In the genomic region with DNA sequence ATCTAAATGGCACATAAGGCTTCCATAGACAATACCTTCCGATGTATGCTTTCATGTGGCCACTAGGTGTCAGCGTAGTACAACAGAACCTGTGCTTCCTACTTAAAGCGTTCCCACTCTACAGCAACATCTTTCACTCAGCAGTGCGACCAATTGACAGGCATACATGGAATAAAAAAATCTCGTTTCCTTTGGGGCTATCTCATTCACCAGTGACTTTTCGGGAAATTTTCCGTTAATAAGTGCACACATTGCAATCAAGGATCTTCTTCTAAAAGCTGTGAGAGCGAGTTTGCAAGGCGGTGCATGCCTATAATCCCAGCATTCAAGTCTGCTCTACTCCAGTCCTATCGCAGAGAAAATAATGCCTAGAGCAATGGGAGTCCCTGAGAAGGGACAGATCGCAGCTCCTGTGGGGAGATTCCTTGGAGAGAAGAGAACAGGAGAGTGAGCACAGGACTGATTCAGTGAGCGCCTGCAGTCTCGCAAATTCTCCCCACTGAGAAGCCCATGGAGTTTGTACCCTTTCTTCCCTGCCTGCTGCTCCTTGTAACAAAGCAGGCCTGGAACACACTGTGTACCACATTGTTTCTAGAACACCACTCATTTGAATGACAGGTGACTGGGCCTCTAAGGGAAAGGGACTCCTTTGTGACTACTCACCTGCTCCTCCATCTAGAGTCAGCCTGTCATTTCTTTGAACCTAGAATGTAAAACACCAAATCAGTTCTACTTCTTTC, we compare ENCODE assay signal across 8 mouse cellular contexts.
DNase-seq lines count a peak whose midpoint lies in the region; ATAC-seq and TF ChIP-seq lines count a peak whose summit lies in the region.

No protein-coding gene starts in this region.

- intact Hi-C loops in heart, postnatal 14 days (cut with DNase I) = loop anchor here (1.0 to 5.0 kb wide), 4 partner anchors 155 to 655 kb away; no protein-coding TSS in a partner anchor

- H3K4me3 ChIP-seq in MEL (ENCODE audit: control insufficient read depth in 1 of 2, insufficient read depth in 1 of 2, low read depth in 2 of 2, low read length in 2 of 2) = no peak overlapping the region
- no peak overlapping the region for H3K4me3 ChIP-seq in lung, embryonic 14.5 days (ENCODE audit: low read depth, low read length)

- peak; percentile 98 for TF ChIP-seq RAD21 in MEL (IDR thresholded peaks at IDR 0.05; ENCODE audit: low read depth, low read length)

- no peak overlapping the region for H3K27ac ChIP-seq in MEL (ENCODE audit: control insufficient read depth, low read depth, low read length)
- H3K27ac ChIP-seq in lung, embryonic 14.5 days (ENCODE audit: low read depth) = no peak overlapping the region

- WGBS in lung, embryonic 14.5 days = 25% methylated on average over 13 of the region's 13 CpGs

- peak; percentile 65 to 96 (median 76) for TF ChIP-seq CTCF in MEL (IDR thresholded peaks at IDR 0.05 in 2 of 3, conservative IDR thresholded peaks at IDR 0.05 in 1 of 3; ENCODE audit: control insufficient read depth in 1 of 3, insufficient read depth in 1 of 3, low read depth in 2 of 3, low read length in 3 of 3, poor library complexity in 1 of 3, severe bottlenecking in 1 of 3)
- peak; percentile 93 for TF ChIP-seq CTCF in lung, embryonic 14.5 days (IDR thresholded peaks at IDR 0.05; ENCODE audit: low read depth)

- no peak overlapping the region; the same call in 1 of the 2 replicates for H3K4me2 ChIP-seq in lung, embryonic 14.5 days

- H3K9ac ChIP-seq in MEL (ENCODE audit: control insufficient read depth, low read depth, low read length, poor library complexity, severe bottlenecking) = no peak overlapping the region
- no peak overlapping the region for H3K9ac ChIP-seq in lung, embryonic 14.5 days

- H3K9me3 ChIP-seq in MEL (replicated peaks; ENCODE audit: insufficient read depth, low read length) = no peaks in the 10 kb centered on the region
- H3K9me3 ChIP-seq in lung, embryonic 14.5 days (ENCODE audit: low read depth, low read length) = no peaks in the 10 kb centered on the region

- ATAC-seq in lung, embryonic 14.5 days (ENCODE audit: insufficient read depth) = peak; percentile 87

- no peaks in the 10 kb centered on the region; a peak in 2 of 4 replicates for H3K27me3 ChIP-seq in MEL (ENCODE audit: control insufficient read depth in 1 of 2, insufficient read depth in 2 of 2, low read length in 2 of 2)
- no peaks in the 10 kb centered on the region for H3K27me3 ChIP-seq in lung, embryonic 14.5 days (ENCODE audit: insufficient read depth, low read length)

- TF ChIP-seq POLR2A in MEL (IDR thresholded peaks at IDR 0.05; ENCODE audit: control insufficient read depth in 1 of 2, insufficient read depth in 1 of 2, low read depth in 1 of 2, low read length in 2 of 2, poor library complexity in 1 of 2) = no peak

- H3K4me1 ChIP-seq in MEL (ENCODE audit: control insufficient read depth in 1 of 2, insufficient read depth in 2 of 2, low read length in 2 of 2) = no peaks in the 10 kb centered on the region
- H3K4me1 ChIP-seq in lung, embryonic 14.5 days (ENCODE audit: insufficient read depth) = no peaks in the 10 kb centered on the region

- no peaks in the 10 kb centered on the region for H3K36me3 ChIP-seq in MEL (ENCODE audit: control insufficient read depth in 1 of 2, insufficient read depth in 2 of 2, low read length in 2 of 2)
- no peaks in the 10 kb centered on the region for H3K36me3 ChIP-seq in lung, embryonic 14.5 days (ENCODE audit: insufficient read depth)

- no peak for TF ChIP-seq EP300 in MEL (IDR thresholded peaks at IDR 0.05; ENCODE audit: low read depth in 1 of 2, low read length in 2 of 2)

- peak; percentile 74 for DNase-seq in MEL (ENCODE audit: low read depth, low spot score)
- peak; percentile 3 for DNase-seq in c-Kit-negative CD71-positive TER-119-positive erythroid progenitor cells, embryonic 14.5 days (ENCODE audit: low read depth, low spot score)
- peak; percentile 17 for DNase-seq in fibroblast of lung, adult 2 months (ENCODE audit: low read depth)
- peak; percentile 44 to 74 for DNase-seq in heart, postnatal 14 days
- peak; percentile 69 to 72 for DNase-seq in kidney, postnatal 4 days
- peak; percentile 90 for DNase-seq in lung, embryonic 14.5 days
- peak; percentile 56 for DNase-seq in retina, adult 2 months (ENCODE audit: low read depth, low spot score)
- peak; percentile 21 for DNase-seq in yolk sac, embryonic 10.5 days (ENCODE audit: low spot score)

- no peaks in the 10 kb centered on the region for H3K79me2 ChIP-seq in MEL (ENCODE audit: control insufficient read depth, insufficient read depth, low read length, poor library complexity)

TF ChIP-seq in MEL, 35 proteins besides CTCF, POLR2A, EP300 and RAD21:
- TF ChIP-seq USF2 (IDR thresholded peaks at IDR 0.05; ENCODE audit: borderline replicate concordance in 1 of 2, insufficient read depth in 1 of 2, low read depth in 1 of 2, low read length in 2 of 2) (no peak), MYC (IDR thresholded peaks at IDR 0.05; ENCODE audit: low read depth, low read length) (no peak), MYB (IDR thresholded peaks at IDR 0.05; ENCODE audit: low read depth, low read length) (no peak), CHD1 (IDR thresholded peaks at IDR 0.05; ENCODE audit: low read depth, low read length) (no peak), GATA1 (IDR thresholded peaks at IDR 0.05; ENCODE audit: low read depth, low read length) (no peak), GABPA (IDR thresholded peaks at IDR 0.05; ENCODE audit: low read depth, low read length) (no peak), ELF1 (IDR thresholded peaks at IDR 0.05; ENCODE audit: low read depth, low read length) (no peak), ZC3H11A (IDR thresholded peaks at IDR 0.05; ENCODE audit: low read depth, low read length) (peak; percentile 95), BHLHE40 (IDR thresholded peaks at IDR 0.05; ENCODE audit: borderline replicate concordance, low read depth, low read length) (no peak), KAT2A (conservative IDR thresholded peaks at IDR 0.05; ENCODE audit: low read depth, low read length) (no peak), SMC3 (IDR thresholded peaks at IDR 0.05; ENCODE audit: low read depth, low read length) (peak; percentile 96), NRF1 (IDR thresholded peaks at IDR 0.05; ENCODE audit: insufficient read depth, low read depth, low read length, poor library complexity, severe bottlenecking) (no peak)

Comparison
In these comparisons a context has a peak if more than half of its experiments do, and no peak if none do; other contexts are left out.
1. DNase-seq: peak in every context shown above with its lines; median percentile 90 in lung, embryonic 14.5 days; 74 in MEL; 70 in kidney, postnatal 4 days; 59 in heart, postnatal 14 days; 56 in retina, adult 2 months; 21 in yolk sac, embryonic 10.5 days; 17 in fibroblast of lung, adult 2 months; 3 in c-Kit-negative CD71-positive TER-119-positive erythroid progenitor cells, embryonic 14.5 days.